Mouse (Mus musculus) mammary gland, adult 2 months (tissue): Measurements from ENCODE around the gene Spon2. TPM values are rescaled to one million over a fixed set of nuclear protein-coding genes. Genes with fewer than 3 reads are reported as not detected.

ENCODE experiments used
- polyA plus RNA-seq: library from polyadenylated mRNA; depleted of rRNA; stranded (reverse); fragments of >200 nt; gene quantifications from 2 replicates; pipeline ENCODE4 v1.2.3, GENCODE M21; 2012; ENCODE audit warnings: low replicate concordance; rRNA removed

Spon2 gene
- 91.2 and 91.3 TPM in 2 replicates for polyA plus RNA-seq

GRCm38 (mm10) chr5:33218081-33218480, at the start of gene Spon2:
Spon2 (minus strand) TSS chr5:33218455.

Other genes starting within 250 kb of the Spon2 start
- gene Ywhah, start 199.6 kb downstream of the Spon2 start, polyA plus RNA-seq: 96.2 and 111 TPM in 2 replicates
- 1.7 and 1.8 TPM in 2 replicates for gene Slc5a1, start 114.2 kb downstream of the Spon2 start, polyA plus RNA-seq
- gene Ctbp1, start 56.5 kb upstream of the Spon2 start, polyA plus RNA-seq: 202 and 391 TPM in 2 replicates
- gene Maea, start 117.1 kb upstream of the Spon2 start, polyA plus RNA-seq: 104 and 106 TPM in 2 replicates
- gene Uvssa, start 160.1 kb upstream of the Spon2 start, polyA plus RNA-seq: 6.4 and 9.0 TPM in 2 replicates
- not detected in 2 replicates for gene Nkx1-1, start 215.5 kb upstream of the Spon2 start, polyA plus RNA-seq